Mouse (Mus musculus) CD8-positive naive resting alpha-beta T cell, adult 2 months (primary cell): ENCODE measurements around the gene Psmf1.
A peak's percentile ranks its signal among the peaks of the same experiment; 100 is the strongest.

Source experiments
- DNase-seq, 2 experiments: peaks; one replicate each; pipeline ENCODE4 v3.0.0; 2022; ENCODE audit warnings: low read depth in 2 of 2, low spot score in 2 of 2

Gene Psmf1

DNA sequence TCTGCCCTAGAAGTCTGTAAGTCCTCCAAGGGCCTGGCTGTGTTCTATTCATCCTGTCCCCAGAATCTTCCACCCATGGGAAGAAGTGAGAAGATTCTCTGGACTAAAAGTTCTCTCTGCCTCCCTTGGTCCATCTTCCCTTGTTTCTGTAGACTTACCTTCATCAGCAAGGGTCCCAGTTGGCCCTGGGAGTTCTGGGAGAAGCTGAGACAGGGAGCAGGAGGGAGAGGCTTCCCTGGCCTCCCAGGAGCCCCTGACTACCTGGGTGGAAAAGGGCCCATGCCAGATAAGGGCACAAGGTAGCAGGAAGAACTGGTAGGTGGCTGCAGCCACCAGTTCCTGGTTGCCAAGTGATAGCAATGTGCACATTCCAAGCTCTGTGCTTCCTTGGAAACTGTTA is at the start of gene Psmf1:
Gene Psmf1 (minus strand): TSS at position 342 of the 400 bp plus-strand sequence.
- DNase-seq, result no peak

DNA sequence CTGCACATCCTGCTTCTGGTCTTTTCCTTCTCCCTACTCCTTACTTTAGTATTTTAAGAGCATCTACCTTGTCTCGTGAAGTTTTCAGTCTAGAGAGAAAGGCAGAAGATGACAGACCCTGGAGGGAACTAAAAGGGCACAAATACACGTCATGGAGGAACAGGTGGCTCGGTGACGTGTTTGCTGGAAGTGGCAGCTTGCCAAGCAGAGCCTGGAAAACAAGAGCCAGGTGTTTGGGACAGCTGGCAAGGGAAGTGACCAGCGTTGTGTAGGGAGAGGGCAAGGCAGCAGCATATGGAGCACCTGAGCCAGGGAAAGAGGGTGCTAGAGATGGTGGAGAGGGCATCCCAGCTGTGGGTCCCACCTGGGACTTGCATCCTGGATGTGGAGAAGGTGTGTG is 47.2 kb upstream of the Psmf1 start:
- DNase-seq, result no peak

DNA sequence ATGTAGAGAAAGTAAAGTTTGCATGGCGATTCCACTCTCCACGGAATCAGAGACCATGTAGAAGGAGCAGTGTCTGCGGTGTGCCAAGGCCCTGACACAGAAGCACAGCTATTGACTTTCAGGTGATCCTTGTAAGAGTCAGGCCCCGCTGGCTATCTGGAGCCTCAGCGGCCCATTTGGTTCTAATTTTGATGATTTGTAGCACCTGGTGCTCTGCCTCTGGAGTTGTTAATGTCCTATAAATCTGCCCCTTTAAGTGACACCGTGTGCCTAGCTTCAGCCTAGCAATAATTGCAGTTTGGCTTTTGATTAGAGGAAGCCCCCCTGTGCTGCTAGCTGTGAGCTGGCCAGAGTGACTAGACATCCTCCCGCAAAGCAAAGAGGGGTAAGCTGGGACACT is 46.2 kb upstream of the Psmf1 start:
- no peak for DNase-seq

DNA sequence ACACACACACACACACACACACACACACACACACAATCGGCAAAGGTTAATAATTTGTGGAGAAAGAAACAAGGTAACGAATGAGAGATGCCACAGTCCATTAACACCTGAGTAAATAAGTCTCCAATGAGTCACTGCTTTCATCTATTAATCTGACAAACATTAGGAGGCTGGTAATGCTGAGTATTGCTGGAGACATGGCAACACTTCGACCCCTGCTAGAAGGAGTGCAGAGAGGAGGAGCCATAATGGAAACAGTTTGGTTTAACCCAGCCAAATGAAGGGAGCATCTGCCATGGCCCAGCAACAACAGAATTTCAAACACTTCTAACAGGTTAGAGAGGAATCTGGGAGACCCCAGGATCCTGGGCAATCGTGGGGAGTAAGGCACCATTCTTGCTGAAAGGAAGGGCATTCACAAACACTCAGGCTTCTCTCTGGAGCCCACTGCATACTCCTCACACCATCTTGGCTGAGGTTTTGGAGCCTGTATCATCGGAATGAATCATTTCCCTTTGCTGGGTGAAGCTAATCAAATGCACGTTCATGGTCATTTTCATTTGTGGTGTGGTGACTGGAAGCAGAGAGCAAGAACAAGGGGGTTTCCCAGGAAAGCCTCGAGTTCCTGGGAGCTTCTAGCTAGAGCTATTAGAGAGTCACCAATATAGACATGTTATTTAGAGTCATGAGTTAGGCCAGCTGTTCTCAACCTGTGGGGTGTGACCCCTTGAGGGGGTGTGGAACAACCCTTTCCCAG is 44.4 kb upstream of the Psmf1 start:
- no peak for DNase-seq

DNA sequence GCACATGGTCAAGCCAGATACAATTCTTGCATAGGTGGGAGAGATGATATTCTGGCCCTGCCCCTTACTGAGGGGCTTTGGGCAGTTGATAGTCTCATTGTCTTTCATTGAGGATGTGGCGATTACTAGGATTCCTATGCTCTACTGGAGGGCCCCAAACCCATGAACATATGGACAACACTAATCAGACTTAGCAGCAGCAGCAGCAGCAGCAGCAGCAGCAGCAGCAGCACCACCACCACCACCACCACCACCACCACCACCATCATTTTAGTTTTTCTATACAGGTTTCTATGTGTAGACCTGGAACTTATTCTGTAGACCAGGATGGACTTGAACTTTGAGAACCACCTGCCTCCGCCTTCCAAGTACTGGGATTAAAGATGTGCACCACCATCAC is 39.5 kb upstream of the Psmf1 start:
- DNase-seq, result no peak

DNA sequence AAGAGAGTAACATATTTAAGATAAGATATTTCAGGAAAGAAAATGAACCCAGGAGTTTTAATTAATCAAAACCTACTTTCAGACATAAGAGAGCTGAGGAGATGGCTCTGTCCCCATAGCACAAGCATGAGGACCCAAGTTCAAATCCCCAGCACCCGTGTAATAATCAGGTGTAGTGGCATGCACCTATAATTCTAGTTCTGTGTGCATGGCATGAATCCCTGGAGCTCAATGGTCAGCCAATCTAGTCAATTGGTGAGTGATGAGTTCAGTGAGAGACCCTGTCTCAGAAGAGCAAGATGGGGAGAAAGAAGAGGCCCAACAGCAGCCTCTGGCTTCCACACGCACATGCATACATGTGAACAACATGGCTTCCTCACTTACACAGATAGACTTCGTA is 33.4 kb upstream of the Psmf1 start:
- no peak for DNase-seq

DNA sequence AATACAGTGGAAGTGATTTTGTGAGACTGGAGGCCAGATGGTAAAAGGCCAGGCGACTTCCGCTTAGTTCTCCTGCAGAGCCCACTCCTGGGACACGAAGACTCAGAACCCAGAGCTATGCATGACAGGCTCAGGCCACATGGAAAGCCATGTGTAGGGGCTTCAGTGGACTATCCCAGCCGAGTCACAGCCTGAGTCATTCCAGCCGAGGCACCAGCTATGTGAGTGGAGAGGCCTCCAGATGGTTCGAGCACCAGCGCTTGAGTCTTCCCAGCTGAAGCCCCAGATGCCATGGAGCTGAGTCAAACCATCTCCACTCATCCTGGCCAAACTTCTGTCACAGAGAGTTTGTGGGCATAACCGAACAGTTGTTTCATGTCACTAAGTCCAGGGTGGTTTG is 29.5 kb upstream of the Psmf1 start:
- no peak for DNase-seq

DNA sequence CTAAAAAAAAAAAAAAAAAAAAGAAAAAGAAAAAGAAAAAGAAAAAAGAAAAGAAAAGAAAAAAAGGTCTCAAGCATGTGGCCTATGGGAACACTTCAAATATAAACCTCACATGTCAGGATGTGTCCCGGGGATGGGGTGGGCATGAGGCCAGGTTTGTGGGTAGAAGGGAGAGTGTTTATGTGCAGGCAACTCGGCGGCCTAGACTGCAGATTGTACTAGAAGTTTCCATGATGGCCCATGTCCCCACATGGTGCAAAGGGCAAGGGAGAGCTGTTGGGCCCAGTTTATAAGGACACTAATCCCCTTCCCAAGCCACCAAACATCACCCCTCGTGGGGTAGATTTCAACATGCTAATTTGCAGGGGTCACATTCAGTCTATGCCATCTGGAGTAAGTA is 28.2 kb upstream of the Psmf1 start:
- DNase-seq, result no peak

DNA sequence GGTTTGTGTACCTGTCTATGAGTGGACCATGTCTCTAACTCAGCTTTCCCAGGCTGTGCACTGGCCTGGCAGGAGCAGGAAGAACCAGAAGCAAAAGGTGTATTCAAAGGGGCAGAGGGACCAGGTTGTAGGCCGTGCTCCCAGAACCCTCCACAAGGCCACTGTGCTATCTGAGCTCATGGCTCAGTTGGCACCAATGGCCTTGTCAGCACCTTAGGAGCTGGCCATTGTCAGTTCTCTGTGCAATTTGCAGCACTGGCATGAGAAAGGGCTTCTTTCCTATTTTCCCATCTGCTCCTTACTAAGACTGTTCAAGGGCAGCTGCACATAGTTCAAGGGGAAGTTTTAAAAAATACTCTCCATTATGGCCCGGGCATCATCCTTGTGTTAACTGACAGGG is 20.6 kb upstream of the Psmf1 start:
- no peak for DNase-seq

DNA sequence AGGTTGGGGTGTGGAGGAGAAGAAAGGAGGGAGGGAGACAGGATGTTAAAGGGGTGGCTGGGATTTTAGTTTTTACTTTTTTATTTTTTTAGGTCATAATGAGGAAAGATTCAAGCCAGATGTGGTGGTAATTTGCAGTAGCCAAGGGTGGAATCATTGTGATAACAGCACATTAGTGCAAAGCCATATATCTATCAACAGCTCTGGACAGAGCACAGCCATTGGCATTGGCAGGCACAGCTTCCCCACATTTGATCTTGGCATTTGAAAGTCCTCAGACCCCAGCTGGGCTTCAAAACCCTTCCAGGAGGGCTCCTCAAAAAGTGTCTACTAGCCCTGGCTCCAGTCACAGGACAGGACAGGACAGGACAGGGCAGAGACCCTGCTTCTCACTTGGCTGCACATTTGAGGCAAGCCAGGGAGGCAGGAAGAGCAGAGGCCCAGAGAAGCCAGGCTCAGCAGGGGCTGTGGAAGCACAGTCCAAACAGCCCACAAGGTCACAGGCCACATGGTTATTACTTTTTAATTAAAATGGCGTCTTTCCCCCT is 14.9 kb upstream of the Psmf1 start:
- no peak for DNase-seq

DNA sequence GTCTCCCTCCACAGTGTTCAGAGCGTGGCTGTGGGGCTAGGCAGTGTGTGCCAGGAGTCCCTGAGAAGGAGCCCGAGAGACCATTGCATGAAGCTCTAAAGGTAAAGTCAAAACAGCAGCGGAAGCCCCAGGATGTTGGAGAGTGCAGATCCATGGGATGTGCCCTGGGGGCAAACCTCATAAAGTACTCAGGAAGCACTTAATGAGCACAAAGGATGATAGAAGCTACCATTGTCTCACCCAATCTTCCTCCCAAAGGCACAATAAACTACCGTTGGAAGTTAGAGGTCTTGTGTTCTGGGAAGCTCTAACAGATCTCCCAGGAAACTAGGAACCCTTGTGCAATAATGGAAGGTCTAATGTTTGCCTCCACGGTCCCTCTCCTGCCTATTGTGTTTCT is 13.5 kb upstream of the Psmf1 start:
- DNase-seq, result no peak

DNA sequence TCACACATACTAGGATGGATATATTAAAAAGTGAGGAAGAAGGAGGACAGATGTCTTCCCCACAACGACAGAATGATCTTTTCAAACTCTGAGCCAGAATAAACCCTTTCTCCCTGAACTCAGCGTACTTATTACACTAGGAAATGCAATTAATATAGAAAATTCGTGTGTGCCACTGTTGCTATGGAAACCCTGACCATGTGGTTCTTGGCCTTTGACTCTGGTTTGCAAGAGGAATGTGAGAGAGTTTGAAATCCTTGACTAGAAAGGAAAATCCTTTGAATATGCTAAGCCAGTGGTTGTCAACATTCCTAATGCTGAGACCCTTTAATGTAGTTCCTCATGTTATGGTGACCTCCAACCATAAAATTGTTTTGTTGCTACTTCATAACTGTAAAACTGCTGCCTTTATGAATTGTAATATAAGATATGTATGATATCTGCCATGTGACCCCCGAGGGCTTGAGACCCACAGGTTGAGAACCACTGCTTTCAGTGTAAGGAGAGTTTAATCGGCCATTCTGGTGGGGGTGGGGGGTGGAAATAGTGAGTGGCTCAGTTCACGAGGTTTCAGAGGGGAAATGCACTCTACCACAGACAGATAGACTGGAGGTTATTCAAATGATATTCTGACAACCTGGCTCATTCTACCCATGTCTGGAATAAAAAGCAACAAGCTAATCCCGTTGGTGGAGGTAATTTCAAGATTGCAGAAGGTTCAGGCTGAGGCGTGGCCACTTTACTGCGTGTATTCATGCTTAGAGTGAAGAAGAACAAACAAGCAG is 12.5 kb upstream of the Psmf1 start:
- DNase-seq, result no peak

DNA sequence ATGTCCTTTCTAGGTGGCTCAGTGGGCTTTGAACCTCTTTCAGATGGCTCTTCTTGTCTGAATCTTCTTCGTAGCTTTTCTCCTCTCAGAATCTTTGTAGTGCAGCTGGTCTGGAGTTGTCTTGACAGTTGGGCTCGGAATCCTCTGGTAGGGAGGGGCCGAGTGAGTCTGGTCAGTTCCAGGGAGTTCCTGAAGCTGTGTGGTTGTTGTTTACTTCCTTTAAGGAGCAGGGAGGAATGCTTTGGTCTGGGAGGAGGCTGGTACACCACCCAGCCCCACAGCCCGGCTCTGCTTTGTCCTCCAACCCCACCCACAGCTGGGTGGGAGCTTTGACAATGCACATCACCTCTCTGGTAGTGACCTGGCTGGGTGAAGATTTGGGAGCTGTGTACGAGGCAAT is 7.3 kb upstream of the Psmf1 start:
- no peak for DNase-seq

DNA sequence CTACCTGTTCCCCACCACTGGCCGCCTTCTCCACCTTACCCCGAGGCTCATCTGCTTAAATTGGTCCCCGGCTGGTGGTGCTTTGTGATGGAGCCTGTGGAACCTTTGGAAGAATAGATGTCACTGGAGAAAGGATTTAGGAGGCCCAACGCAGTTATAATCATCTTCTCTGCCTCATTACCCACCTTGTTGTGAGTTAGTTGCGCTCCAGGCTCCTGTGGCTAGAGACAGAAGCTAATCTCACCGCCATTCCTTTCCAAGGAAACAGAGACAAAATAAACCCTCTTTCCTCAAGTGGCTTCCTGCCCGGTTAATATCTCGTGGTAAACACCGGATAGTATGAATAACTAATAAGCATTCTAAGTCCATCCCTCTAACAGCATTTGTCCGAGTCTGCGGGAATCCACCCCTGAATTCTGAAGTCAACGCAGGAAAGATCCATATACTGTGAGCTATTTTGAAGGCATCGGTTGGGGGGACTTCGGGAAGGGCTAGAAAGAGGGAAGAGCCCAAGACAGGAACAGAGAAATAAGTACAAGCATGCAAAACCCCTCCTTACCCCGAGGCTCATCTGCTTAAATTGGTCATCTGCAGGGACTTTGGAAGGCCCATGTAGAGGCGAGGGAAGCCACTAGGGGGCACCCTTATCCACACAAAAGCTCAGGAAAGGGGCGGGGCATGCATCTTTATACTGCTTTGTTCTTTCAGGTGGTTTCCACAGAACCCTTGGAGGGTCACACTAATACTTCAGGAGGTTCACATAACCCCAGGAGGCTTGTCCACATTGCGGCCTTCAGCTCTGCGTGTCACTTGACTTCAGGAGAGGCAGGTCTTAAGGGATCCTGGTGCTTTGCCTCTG is 4.1 kb upstream of the Psmf1 start:
- peak; percentile 45 to 61 for DNase-seq

DNA sequence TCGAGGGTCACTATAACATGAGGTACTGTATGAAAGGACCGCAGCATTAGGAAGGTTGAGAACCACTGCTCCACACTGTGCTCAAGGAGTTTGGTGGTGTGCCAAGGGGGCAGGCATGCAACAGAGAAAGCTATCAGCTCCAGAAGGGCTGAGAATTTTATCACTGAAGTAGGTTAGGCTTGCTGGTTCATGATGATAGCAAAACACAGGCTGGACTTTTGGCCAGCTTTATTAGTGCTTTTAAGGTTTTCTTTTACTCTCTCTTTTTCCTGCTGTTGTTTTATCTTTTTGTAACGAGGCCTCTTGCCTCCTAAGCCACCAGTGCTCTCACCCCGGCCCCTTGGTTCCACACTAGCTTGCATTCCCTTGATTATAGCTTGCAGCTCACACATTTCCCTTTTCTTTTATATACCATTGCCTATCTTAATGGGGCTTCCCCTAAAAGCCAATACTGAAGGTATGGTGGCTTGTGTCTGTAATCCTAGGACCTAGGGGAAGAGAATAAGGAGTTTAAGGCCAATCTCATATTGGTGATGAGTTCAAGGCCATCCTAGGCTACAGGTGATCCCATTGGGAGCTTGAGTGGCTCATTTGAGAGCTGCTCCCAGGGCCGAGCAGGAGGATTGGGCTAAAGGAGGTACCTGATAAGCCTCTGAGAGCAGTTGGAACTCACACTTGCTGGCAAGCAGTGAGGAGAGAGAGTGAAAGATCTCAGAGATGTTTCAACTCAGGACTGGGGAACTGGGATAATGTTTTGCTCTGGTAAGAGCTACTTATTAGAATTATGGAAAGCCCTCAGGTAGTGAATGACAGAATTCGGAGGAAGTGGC is 921 bp downstream of the Psmf1 start:
- no peak for DNase-seq

DNA sequence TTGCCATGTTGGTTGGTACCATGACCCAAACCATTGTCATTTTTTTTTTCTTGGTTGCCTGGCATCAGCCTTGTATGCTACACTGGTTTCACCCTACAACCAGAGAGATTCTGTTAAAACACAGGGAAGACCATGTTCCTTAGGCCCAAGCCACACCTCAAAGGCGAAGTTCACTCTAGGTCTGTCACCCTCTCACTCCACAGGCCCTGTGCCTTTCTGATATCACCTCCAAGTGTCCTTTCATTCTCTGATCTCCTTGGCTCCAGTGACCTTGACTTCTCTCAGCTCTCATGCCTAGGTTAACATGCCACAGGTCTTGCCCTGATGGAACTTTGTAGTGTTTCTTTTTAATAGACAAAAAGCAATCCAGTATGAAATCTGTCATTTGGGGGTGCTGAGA is 1.9 kb downstream of the Psmf1 start:
- DNase-seq, result no peak

DNA sequence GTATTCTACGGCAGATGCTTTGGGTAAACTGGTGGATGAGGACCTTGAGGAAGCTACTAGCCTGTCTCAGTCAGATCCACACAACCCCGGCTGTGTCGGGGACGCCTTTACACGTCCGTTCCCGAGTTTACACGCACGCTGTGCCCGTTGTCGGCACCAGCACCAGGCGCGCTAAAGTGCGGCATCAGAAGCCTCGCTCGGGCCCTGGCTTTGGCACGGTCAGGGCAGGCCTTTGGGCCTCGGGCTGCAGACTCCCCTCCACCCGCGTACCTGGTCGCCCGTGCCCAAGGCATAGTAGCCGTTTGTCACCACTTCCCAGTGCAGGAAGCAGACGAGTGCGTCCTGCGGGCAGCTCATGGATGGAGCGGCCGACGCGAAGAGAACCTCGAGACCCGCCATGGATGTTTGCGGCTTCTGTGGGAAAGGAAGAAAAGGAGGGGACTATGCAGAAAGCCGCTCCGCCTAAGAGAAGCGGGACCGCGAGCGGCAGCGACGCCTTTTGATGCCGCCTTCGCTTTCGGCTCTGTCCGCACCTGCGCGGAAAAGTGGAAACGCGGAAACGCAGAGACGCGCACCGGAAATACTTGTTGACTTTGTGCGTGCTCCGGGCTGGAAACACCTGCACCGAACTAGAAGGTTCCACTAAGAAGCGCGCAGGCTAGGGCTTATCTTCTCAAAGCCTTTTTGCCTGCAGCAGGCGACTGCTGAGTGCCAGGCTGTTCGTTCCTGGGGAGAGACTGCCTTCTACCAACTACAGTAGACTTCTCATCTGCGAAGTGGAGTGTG is 3.1 kb downstream of the Psmf1 start:
- DNase-seq, result peak; percentile 84 to 88

DNA sequence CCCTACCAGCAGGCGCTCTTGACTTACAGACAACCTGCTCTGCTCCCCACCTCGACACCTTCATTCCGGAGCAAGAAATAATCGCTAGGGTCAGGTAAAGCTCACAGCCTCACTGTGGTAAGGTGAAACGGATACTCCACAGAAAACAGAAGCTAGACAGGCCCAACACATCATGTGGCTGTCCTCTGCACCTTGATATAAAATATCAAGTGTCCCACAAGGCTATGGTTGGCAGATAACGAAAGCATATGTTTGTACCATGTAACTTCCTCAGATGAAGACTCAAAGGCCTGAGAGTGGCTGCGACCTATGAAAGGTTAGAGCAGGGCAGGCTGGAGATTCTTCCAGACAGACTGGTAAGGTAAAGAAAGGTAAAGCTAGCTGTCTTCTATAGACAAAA is 4.5 kb downstream of the Psmf1 start:
- no peak for DNase-seq

DNA sequence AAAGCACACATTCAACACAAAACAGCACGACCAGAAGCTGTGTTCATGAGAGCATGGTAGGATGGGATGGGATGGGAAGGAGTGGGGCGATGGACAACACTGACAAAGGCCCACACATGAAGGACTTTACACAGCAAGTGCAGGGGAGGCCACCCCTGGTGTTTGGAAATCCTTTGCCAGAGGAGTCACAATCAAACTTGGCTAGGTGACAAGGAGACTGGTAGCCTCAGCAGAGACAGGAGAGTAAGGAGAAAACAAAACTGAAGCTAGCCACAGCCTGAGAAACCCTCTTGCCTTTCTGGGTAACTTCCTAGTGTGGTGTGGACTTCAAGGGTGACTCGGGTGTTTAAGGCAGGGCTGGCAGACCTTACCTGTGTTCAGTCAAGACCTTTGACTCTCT is 4.9 kb downstream of the Psmf1 start:
- no peak for DNase-seq

DNA sequence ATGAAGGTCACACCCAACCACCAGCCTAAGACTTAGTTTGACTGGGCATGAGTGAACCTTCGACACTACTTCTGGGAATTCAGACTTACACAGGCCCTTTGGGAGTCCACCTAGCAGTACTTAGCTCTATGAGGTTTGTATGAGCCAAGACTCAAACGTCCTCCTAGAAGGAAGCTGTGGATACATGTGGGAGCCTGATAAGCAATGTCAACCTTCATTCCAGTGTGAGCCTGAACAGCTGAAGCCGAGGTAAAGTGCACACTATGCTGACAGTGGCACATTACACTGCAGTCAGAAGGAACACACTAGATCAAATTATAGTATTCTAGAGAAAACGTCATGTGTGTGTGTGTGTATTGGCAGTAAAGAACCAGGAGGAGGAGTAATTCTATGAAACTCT is 5.5 kb downstream of the Psmf1 start:
- no peak for DNase-seq
